Mouse (Mus musculus) heart, postnatal 36 days (tissue): ENCODE results near the gene Myo5a. TPM values are rescaled to one million over a fixed set of nuclear protein-coding genes. Genes with fewer than 3 reads are reported as not detected.
A peak's percentile ranks its signal among the peaks of the same experiment; 100 is the strongest.

Experiments
- DNase-seq, 2 experiments: peaks; one replicate each; pipeline ENCODE4 v3.0.0; 2021 to 2022
- intact Hi-C: fragments of 180-260 bp; cut with DNase I; formaldehyde crosslinking; loops from one replicate; pipeline ENCODE4 v1.15.1; 2025
- total RNA-seq, 2 experiments: library from RNA; stranded (reverse); gene quantifications; 2 replicates each; pipeline ENCODE4 v1.2.3; 2021

Gene Myo5a
- total RNA-seq, 2 experiments from 2014 or later = 10.7 to 12.2 TPM

GRCm38 (mm10) chr9:75071029-75071705 lies 352 bp downstream of the Myo5a start:
- intact Hi-C loops = no loop called here
- peak; percentile 75 to 86 for DNase-seq

- DNase-seq = no peak
- intact Hi-C loops = no loop called here
Measured at GRCm38 (mm10) chr9:75071706-75072192, 934 bp downstream of the Myo5a start.

- intact Hi-C loops = no loop called here
Measured at GRCm38 (mm10) chr9:75072361-75072760, 1.5 kb downstream of the Myo5a start.

GRCm38 (mm10) chr9:75077191-75077590 lies 6.4 kb downstream of the Myo5a start:
- intact Hi-C loops = no loop called here
- DNase-seq = no peak

More at GRCm38 (mm10) chr9:75072361-75072760, 1.5 kb downstream of the Myo5a start:
- DNase-seq = no peak

GRCm38 (mm10) chr9:75085242-75085824 lies 14.5 kb downstream of the Myo5a start:
- intact Hi-C loops = no loop called here

GRCm38 (mm10) chr9:75087823-75088222 lies 17.0 kb downstream of the Myo5a start:
- DNase-seq = no peak
- intact Hi-C loops = no loop called here

More at GRCm38 (mm10) chr9:75085242-75085824, 14.5 kb downstream of the Myo5a start:
- no peak for DNase-seq

GRCm38 (mm10) chr9:75089285-75089684 lies 18.5 kb downstream of the Myo5a start:
- intact Hi-C loops = no loop called here
- DNase-seq = no peak

GRCm38 (mm10) chr9:75092134-75092533 lies 21.3 kb downstream of the Myo5a start:
- no peak for DNase-seq
- intact Hi-C loops = no loop called here

GRCm38 (mm10) chr9:75094762-75095161 lies 23.9 kb downstream of the Myo5a start:
- intact Hi-C loops = no loop called here
- DNase-seq = no peak

- DNase-seq = no peak
- intact Hi-C loops = no loop called here
Measured at GRCm38 (mm10) chr9:75098937-75099336, 28.1 kb downstream of the Myo5a start.

- no peak for DNase-seq
- intact Hi-C loops = no loop called here
Measured at GRCm38 (mm10) chr9:75100157-75100781, 29.5 kb downstream of the Myo5a start.

GRCm38 (mm10) chr9:75102131-75102530 lies 31.3 kb downstream of the Myo5a start:
- intact Hi-C loops = no loop called here
- no peak for DNase-seq

- intact Hi-C loops = no loop called here
- DNase-seq = no peak
Measured at GRCm38 (mm10) chr9:75116571-75117177, 45.9 kb downstream of the Myo5a start.

- no peak for DNase-seq
- intact Hi-C loops = no loop called here
Measured at GRCm38 (mm10) chr9:75121126-75121525, 50.3 kb downstream of the Myo5a start.

- no peak for DNase-seq
Measured at GRCm38 (mm10) chr9:75124201-75124721, 53.4 kb downstream of the Myo5a start.

GRCm38 (mm10) chr9:75130553-75130952 lies 59.7 kb downstream of the Myo5a start:
- intact Hi-C loops = no loop called here
- no peak for DNase-seq

More at GRCm38 (mm10) chr9:75124201-75124721, 53.4 kb downstream of the Myo5a start:
- intact Hi-C loops = no loop called here

GRCm38 (mm10) chr9:75146911-75147310 lies 76.1 kb downstream of the Myo5a start:
- DNase-seq = no peak
- intact Hi-C loops = no loop called here

- peak; percentile 9 for DNase-seq
Measured at GRCm38 (mm10) chr9:75160525-75160924, 89.7 kb downstream of the Myo5a start.

GRCm38 (mm10) chr9:75163650-75164049 lies 92.8 kb downstream of the Myo5a start:
- intact Hi-C loops = no loop called here
- peak in 1 of 2 experiments; percentile 7 for DNase-seq

More at GRCm38 (mm10) chr9:75160525-75160924, 89.7 kb downstream of the Myo5a start:
- intact Hi-C loops = no loop called here

- DNase-seq = no peak
- intact Hi-C loops = no loop called here
Measured at GRCm38 (mm10) chr9:75171721-75172120, 100.9 kb downstream of the Myo5a start.
